Mouse (Mus musculus): Measurements from ENCODE around the gene Tsc1.
A peak's percentile ranks its signal among the peaks of the same experiment; 100 is the strongest.

The Tsc1 gene

DNA sequence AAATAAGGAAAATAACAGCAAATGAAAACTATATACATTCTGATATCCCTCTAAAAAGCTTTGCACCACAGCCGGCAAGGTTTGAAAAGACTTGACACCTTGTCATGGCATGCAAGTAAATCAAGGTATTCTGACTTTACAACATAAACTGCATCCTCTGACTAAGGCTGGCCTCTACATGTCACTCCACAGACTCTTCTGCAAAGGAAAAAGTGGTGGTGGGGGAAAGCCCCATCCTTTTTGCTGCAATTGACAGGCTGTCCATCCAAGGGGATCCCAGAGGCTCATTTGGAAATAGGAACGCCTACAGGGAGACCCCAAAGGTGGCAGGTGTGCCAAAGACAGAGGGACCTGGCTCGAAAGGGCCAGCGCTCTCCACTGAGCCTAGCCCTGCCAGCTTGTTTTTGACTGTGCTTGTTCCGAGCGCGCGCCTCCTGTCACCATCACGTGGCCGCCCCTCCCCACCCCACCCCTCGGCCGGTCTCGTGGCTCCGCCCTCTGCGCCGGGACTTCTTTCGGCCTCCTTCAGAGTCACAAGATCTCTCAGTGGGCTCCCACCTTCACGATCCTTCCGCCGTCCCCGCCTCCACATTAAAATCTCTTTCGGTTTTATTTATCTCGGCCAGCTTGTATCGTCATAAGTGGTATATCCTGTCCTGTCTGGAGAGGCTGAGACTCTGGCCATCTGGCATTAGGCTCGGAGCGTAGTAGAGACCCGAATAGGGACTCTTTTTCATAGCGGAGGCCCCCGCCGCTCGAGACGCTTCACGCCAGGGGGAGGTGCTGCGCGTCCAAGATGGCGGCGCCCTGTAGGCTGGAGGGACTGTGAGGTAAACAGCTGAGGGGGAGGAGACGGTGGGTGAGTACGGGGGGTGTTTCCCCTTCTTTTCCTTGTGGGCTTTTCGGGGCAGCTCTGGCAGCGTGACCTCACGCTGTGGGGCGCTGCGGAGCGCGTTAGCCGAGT lies at the start of gene Tsc1:
Gene Tsc1, plus strand, starts transcription at position 768 of the 964 bp plus-strand sequence.
- DNase-seq (ENCODE audit: low read depth, low spot score): peak; percentile 97

DNA sequence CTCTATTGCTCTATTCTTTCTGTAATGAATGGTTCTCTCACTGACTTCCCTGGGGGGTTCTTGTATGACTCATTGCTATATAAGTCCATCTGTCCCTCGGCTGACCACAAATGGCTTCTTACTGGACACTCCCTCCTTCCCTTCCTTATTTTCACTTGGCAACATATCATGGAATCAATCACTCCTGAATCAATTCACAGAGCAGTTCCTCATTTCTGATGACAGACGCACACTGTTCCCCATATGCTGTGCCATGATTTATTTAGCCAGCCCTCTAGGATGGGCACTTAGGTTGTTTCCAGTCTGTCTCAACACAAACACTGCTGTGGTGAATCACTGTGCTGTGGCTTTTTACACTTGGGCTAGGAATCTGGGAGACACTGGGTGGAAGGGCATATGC lies 49.5 kb upstream of the Tsc1 start:
- DNase-seq (ENCODE audit: low read depth, low spot score): peak; percentile 43

DNA sequence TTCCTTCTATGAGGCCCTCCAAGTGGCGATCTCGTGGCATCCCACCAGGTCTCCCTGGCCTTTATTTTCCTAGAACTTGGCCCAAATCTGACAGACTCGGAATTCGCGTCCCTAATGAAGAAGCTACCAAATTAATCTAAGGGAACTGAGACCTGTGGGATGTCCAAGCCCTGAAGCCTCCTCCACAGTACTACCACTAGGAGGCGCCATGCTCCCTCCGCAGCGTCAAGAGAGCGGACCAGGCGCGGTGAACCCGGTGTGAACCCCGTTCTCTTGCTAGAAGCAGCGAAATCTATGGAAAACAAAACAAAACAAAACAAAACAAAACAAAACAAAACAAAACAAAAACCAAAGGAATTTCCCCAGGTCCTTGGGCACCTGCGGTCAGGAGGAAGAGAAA lies 48.2 kb upstream of the Tsc1 start:
- peak; percentile 34 for DNase-seq (ENCODE audit: low read depth, low spot score)

DNA sequence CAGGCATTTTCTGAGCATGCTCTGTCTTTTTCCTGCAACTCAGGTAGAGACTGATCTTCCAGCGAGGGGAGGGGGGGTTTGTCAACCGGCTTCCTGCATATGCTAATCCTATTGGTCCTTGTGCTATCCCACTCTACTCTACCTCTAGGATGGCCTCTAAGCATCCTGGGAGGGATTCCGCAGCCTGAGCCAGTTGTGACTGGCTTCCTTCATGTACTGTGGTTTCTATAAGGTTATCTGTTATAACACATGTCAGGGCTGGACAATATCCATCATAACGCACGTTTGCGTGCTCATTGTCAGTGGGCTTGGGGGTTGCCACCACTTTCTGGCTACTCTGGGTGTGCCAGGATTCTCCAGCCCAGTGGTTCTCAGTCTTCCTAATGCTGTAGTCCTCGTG lies 45.0 kb upstream of the Tsc1 start:
- DNase-seq (ENCODE audit: low read depth, low spot score): no peak

DNA sequence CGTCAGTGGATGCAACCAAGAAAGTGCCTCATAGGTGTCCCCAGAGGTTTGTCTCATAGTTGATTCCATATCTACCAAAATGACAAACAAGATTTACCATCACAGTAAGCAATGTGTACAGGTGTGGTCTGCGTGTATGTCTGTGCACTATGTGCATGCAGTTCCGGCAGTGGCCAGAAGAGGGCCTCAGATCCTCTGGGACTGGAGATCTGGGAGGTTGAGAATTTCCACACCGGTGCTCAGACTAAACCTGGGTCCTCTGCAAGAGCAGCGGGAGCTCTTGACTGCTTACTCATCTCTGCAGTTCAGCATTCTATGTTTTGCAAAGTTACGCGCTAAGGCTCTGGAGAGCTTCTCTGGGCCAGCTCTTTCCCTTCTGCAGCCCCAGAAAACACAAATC lies 44.0 kb upstream of the Tsc1 start:
- no peak for DNase-seq (ENCODE audit: low read depth, low spot score)

DNA sequence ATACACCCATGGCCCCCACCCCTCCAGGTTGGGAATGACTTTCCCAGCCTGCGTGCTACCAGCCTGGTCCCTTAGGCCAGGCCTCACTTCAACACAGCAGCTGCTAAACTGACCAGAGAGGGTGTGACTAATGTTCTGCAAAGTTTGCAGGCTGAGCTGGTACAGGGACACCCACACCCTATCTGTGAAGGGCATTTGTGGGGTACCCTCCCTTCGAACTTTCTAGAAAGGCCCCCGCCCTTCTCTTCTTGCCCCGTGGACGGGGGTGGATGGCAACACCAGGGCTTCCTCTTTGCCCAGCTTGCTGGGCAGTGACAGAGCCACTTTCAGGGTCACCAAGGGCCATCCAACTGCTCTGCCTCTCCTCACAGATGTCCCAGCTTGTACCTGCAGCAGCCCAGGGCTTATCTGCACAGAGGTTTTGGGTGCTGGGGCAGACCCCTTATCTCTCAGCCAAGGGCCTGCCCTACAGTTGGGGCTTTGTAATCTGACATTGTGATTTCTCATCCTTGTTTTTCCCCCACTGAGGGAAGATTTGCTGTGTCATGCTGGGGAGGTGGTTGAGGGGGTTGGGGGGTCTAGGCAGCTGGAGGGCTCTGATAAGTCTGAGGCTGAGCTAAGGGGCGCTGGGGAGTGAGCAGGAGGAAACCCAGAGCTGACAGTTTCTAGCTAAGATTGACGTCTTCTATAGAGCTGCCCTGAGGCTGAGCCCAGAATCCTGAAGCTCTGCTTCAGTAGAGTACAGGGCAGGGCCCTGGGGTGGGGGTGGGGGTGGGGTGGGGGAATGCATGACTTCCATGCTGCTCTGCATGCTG lies 43.1 kb upstream of the Tsc1 start:
- no peak for DNase-seq (ENCODE audit: low read depth, low spot score)

DNA sequence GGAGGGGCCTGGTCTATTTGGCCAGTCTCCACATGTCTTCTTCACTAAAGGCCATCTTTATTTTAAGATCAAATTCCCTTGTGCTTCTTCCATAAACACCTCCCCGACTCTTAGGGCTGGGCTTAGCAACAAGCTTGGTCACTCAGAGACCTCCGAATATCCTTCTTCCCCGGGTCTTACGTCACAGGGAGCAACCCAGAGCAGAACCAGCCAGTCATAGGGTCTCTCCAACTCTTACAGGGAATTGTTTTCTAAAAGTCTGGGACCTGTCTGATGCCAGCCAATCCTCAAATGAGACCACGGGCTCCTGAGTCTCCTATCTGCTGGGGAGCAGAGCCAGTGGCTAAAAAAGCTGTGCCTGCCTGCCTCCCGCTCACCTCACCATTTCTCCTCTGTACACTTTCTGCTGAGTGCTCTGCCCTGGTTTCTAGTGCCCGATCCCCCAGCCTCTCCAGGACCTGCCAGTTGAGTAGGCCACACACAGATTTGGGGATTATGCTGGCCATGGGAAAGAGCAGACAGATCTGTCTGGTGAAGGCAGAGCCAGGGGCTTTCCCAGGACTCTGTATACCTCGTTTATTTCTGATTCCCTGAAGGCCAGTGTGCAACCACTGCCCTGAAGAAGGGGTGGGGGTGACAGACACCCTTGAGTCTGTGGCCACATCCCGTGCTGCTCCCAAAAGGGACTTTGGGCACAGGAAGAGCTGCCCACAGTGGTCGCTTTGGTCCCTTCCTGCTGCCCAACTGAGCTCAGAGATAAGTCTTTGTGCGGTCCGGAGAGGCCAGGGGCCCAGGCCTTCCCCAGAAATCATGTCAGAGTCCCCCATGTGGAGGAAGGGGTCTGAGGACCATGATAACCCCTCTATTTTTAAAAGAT lies 42.1 kb upstream of the Tsc1 start:
- no peak for DNase-seq (ENCODE audit: low read depth, low spot score)

DNA sequence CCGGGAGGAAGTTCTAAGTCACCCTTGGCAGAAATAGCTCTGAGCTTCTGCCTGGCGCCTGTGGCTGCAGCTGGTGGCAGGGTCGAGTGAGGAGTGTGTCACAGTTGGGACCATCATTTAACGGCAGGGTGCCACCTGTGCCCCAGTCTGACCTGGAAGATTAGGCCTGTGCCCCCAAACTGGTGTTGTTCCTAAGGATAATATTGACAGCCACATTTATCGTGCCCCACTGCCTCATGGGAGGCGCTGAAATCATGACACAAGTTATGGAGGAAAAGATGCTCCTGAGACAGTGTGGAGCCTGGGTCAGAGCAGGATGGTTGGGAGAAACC lies 41.5 kb upstream of the Tsc1 start:
- no peak for DNase-seq (ENCODE audit: low read depth, low spot score)

DNA sequence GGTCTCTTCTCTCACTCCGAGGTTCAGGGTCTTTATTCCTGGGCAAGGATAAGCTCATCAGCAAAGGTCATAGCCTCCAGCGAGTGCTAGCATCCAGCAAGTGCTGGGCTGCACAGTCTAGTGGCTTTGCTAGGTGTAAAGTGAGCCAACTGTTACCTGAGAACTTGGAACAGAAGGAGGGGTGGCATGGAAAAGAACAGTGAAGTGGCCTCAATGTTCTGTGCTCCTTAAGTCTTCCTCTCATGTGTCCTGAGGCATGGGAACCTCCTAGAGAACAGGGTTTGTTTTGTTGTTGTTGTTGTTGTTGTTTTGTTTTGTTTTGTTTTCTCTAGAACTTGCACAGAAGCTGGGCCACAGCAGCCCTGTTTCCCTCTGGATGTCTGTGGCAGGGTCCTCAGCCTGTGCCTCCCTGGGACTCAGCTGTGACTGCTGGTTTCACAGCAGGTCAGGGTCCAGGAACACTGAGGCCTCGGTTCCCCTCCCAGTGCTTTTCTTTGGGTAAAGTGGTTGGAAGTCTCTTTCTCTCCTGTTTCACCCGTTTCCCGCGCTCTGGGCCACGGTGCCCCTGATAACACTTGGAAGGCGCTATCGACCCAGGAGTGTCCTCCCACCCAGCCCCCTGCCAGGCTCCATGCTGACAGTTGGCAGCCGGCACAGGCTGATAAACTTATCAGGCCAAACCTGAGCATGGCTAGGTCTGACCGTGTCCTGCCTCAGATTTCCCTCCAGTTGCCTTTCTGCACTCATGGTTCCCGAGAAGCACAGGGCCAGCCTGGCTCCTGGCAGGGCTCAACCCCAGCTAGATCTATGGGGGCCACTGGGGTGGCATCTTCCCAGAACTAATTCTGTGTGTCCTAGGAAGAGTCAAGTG lies 39.1 kb upstream of the Tsc1 start:
- DNase-seq (ENCODE audit: low read depth, low spot score): no peak

DNA sequence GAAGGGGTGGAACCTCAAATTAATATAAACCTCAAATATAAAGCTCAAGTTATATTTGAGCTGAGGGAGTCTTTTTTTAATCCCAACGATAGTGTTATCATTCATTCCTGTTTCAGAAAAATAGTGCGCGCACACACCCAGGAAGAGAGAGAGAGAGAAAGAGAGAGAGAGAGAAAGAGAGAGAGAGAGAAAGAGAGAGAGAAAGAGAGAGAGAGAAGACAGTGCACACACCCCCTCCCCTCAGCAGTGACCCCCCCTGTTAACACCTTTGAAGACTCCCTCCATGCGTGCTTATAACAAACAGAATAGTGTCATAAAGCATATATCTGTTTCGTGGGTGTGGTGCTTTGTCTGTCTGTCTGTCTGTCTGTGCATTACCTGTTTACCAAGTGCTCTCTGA lies 37.5 kb upstream of the Tsc1 start:
- no peak for DNase-seq (ENCODE audit: low read depth, low spot score)

DNA sequence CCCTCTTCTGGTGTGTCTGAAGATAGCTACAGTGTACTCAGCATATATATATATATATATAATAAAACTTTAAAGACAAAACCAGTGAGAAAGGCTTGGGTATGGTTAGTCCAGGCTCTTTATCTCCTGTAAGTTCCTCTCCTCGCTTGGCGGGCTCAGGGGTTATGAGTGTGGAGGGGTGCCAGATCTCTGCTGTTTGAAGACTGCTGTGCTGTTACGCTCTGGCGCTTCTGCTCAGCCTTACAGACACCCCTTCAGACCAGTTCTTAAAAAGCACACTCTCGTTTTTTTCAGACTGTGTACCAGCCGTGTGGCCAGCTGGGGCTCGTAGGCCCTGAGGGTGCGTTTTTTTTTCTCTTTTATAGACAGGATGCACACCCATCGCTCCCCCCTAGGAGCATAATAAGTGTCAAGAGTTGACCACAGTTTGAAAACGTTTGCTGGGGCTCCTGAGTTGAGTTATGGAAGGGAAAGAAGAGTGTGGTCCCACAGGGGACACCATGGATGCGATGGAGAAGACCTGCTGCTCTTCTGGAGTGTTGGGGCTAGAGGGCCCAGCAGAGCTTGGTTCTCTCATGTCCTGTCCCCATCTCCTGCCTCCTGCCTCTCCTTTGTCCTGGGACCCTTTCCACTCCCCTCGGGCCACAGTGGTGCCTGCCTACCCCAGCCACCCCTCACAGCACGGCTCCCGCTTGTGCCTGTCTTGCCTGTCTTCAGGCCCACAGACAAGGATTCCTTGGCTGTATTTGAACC lies 35.1 kb upstream of the Tsc1 start:
- DNase-seq (ENCODE audit: low read depth, low spot score): no peak

DNA sequence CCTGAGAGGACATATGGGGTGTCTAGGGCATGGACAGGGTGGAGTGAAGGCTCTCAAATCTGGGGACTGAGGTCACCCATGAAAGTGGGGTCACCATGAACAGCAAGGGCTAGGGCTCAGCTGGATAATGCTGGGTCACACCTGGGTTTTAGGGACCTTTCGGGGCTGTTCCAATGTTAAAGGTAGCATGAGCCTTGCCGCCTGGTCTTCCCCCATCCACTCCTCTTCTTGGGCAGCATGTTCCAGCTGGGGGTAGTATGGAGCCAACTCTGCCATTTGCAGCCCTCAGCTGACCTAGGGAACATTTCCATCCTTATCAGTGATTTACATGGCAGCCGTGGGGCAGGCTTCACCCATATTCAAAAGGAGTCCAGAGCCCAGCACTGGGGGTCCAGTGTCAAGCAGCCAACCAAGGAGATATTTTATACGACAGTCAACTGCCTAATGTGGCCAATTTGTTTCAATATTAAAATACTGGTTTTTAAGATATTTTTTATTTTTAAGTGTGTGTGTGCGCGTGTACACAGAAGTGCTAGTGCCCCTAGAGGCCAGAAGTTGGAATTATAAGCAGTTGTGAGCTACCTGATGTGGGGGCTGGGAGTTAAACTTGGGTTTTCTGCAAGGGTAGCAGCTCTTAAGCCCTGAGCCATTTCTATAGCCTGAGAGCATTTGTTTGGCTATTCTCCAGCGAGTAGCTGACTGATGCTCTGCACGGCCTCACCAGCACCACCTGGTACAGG lies 34.3 kb upstream of the Tsc1 start:
- DNase-seq (ENCODE audit: low read depth, low spot score): no peak

DNA sequence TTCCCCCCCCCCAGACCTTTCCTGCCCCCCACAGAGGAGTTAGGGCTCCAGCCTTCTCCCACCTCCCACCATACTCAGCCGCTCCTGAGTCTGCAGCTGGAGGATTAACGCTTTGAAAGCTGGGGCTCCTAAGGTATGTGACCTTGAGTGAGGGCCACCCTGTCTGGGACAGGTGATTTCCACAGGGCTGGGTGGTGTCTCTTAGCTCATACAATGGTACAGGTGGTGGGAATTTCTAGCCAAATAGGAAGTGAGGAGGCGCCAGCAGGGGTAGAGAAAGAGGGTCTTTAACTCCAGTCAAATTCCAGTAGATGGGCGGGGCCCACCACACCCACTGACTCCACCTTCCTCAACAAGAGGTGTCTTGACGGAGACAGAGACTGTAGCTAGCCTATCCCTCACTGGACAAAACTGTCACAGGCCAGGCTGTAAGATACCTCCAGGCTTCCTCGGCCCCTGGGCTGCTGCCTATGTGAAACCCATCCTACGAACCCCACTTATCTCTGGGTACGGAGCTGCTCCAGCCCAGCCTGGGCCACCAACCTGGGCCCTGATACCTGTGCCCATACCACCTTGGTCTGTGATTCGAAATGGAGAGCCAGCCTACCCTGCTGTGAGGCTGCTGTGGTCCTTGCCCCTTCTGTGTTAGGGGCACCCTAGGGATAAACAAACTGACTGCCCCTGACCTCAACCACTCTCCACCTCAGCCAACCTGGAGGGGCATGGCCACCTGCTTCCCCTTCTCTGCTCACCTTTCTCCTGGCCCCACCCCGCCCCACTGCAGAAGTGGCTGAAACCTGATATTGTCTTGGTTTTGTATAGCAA lies 33.5 kb upstream of the Tsc1 start:
- no peak for DNase-seq (ENCODE audit: low read depth, low spot score)

DNA sequence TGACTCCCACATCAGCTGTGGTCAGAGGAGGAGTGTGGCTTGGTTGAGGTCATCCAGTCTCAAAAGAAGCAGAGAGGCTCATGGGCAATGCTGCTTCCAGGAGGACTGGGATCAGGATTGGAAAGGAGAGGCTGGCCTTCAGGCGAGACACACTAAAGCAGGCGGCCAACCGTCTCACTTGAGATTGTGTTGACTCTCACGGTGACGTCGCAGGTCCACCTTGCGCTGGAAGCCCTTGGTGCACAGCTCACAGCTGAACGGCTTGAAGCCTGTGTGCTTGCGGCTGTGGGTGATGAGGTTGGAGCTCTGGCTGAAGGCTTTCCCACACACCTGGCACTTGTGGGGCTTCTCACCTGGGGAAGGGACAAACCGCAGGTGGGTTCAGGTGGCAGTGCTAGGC lies 31.2 kb upstream of the Tsc1 start:
- no peak for DNase-seq (ENCODE audit: low read depth, low spot score)

DNA sequence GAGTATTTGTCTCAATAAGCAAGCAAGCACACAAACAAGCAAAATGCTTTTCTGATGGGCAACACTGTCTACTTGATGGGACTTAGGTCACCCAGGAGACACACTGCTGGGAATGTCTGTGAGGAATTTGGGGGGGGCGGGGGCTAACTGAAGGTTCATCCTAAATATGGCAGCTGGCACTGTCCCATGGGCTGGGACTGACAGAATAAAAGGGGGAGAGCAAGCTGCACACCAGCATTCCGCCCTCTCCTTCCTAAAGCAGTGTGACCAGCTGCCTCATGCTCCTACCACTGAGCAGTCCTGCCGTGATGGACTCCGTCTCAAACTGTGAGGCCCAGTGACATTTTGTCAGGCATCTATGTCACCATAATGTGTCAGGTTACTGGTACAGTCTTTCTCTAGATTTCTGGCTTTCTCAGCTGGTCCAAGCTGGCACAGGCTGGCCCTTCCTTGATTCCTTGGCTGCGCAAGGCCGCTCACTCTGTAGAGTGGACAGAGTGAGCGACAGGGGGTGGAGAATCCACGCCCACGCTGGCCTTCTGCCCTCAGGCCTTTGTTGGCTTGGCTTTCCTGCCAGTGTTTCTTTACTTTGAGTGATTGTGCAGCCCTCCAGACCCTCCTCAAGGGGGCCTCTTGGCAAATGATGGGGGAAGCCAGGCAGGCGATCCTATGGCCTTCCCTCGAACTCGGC lies 30.2 kb upstream of the Tsc1 start:
- no peak for DNase-seq (ENCODE audit: low read depth, low spot score)

DNA sequence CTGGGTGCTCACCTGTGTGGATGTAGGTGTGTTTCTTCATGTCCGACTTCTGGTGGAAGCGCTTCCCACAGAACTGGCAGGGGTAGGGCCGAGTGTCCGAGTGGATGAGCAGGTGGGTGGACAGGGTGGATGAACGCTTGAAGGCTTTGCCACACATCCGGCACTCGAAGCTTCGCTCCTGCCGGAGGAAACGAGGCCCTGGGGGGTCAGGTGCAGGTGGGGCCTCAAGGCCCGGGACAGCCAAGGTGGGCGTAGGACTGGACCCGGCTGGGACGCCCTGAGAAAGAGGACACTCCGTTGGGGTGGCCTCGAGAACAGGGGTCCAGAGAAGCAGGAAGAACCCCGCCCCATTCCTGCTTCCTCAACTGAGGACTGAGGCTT lies 29.6 kb upstream of the Tsc1 start:
- DNase-seq (ENCODE audit: low read depth, low spot score): no peak

DNA sequence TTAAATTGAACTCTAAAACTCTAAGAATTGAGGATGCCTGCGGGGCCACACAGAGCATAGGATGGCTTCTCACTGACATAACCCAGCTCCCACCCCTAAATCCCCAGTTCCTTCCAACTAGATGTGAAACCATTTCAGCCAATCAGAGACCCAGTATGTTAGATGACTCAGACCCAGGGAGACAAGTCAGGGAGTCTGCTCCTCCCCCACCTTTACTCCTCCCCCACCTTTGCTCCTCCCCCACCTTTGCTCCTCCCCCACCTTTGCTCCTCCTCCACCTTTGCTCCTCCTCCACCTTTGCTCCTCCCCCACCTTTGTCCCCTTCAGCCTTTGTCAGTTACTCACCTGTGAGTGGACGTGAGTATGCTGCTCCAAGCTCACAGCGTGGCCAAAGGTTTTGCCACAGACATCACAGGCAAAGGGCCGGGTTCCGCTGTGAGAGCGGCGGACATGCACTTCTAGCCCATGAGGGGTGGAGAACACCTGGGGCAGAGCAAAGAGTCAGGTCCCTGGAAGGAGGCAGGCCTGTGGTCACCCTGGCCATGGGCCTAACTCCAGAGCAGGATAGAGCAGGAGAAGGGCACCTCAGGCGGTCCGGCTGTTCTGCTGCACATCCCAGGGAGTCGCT lies 28.5 kb upstream of the Tsc1 start:
- no peak for DNase-seq (ENCODE audit: low read depth, low spot score)

DNA sequence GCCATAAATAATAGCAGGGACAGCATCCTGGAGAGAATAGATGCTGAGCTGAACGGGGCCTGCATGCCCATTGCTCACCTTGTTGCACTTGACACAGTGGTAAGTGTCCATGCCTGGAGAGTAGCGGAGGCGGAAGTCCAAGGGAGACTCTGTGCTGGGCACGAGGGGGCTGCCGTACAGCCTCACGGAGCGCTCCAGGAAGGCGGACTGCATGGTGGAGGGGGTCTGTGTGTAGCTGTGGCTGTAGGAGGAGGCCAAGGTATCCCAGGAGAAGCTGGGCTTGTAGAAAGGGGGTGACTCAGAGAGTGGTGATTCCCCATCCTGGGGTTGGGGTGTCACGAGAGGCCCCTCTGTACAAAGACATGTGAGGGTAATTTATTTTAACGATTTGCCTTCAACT lies 27.4 kb upstream of the Tsc1 start:
- no peak for DNase-seq (ENCODE audit: low read depth, low spot score)
